Comparison of ENCODE assay signal across 11 mouse cellular contexts in genomic region chr15:85329096-85329495, GRCm38 (mm10).
"Had no signal": no experiment of that assay in that cellular context is flagged by ENCODE, and none has a peak within 500 bp of the region (broad histone marks: within the 10 kb centered on the region; RNA-seq: fewer than 3 reads in every experiment).

No protein-coding gene starts in this region.

- H3K4me3 ChIP-seq: intestine, embryonic 15.5 days; left cerebral cortex, adult 2 months; lung, embryonic 15.5 days had no signal

- H3K27me3 ChIP-seq: intestine, embryonic 15.5 days; lung, embryonic 15.5 days had no signal

- H3K4me2 ChIP-seq: intestine, embryonic 15.5 days; lung, embryonic 15.5 days; midbrain, embryonic 11.5 days had no signal

- DNase-seq: kidney, adult 2 months; layer of hippocampus, postnatal 36 days; lung, adult 18-20 months; midbrain, embryonic 14.5 days; right cerebral cortex, postnatal 4 days had no signal

- H3K4me1 ChIP-seq: intestine, embryonic 15.5 days; lung, embryonic 15.5 days had no signal

- ATAC-seq: intestine, embryonic 15.5 days had no signal

- H3K36me3 ChIP-seq: intestine, embryonic 15.5 days; lung, embryonic 15.5 days had no signal

- H3K27ac ChIP-seq: intestine, embryonic 15.5 days; kidney, postnatal 0 days; left cerebral cortex, adult 2 months; lung, embryonic 15.5 days; stomach, postnatal 0 days had no signal

- H3K9ac ChIP-seq: intestine, embryonic 15.5 days; lung, embryonic 15.5 days had no signal

- H3K9me3 ChIP-seq: intestine, embryonic 15.5 days; lung, embryonic 15.5 days had no signal
